Mouse (Mus musculus): ENCODE results near the gene Cbx5.

- no peak for TF ChIP-seq CTCF (IDR thresholded peaks at IDR 0.05; ENCODE audit: control insufficient read depth, insufficient read depth, low read length)
- no peak for TF ChIP-seq POLR2A (IDR thresholded peaks at IDR 0.05; ENCODE audit: borderline replicate concordance, control insufficient read depth, low read depth, low read length)
Observed at GRCm38 (mm10) chr15:103144176-103144575, 95.4 kb downstream of the Cbx5 start.

Measured in bone marrow, adult 2 months (tissue).